Mouse (Mus musculus): Measurements from ENCODE around the gene Tor1aip1. TPM values are rescaled to one million over a fixed set of nuclear protein-coding genes. Genes with fewer than 3 reads are reported as not detected.

The Tor1aip1 gene
- polyA plus RNA-seq, 1 experiment from 2014 or later, result 49.8 TPM

GRCm38 (mm10) chr1:156033921-156034320 is 2.4 kb downstream of the Tor1aip1 start:
- no peak overlapping the region for H3K4me2 ChIP-seq
- H3K36me3 ChIP-seq, result peaks cover 49% of the 10 kb centered on the region
- no peaks in the 10 kb centered on the region for H3K9me3 ChIP-seq
- H3K4me3 ChIP-seq (replicated peaks), result no peak overlapping the region
- no peak for ATAC-seq (ENCODE audit: insufficient number of reproducible peaks, insufficient read depth, low FRiP score, low TSS enrichment, low read depth)
- peaks cover 9% of the 10 kb centered on the region for H3K4me1 ChIP-seq (replicated peaks)
- no peaks in the 10 kb centered on the region for H3K27me3 ChIP-seq
- H3K27ac ChIP-seq, result no peak overlapping the region
- H3K9ac ChIP-seq (replicated peaks), result no peak overlapping the region
- WGBS, result 96% methylated on average over 7 of the region's 7 CpGs

- Histone ChIP-seq H3K27ac (no peak overlapping the region), H3K27me3 (no peaks in the 10 kb centered on the region), H3K4me1 (replicated peaks) (no peaks in the 10 kb centered on the region), H3K36me3 (peaks cover 76% of the 10 kb centered on the region), H3K9me3 (no peaks in the 10 kb centered on the region), H3K4me3 (replicated peaks) (no peak overlapping the region), H3K4me2 (no peak overlapping the region), H3K9ac (replicated peaks) (no peak overlapping the region)
- WGBS, result 93% methylated on average over 4 of the region's 4 CpGs
- no peak for ATAC-seq (ENCODE audit: insufficient number of reproducible peaks, insufficient read depth, low FRiP score, low TSS enrichment, low read depth)
These were observed 7.8 kb downstream of the Tor1aip1 start for GRCm38 (mm10) chr1:156028340-156028975.

GRCm38 (mm10) chr1:156027849-156028248 is 8.4 kb downstream of the Tor1aip1 start:
- no peak for ATAC-seq (ENCODE audit: insufficient number of reproducible peaks, insufficient read depth, low FRiP score, low TSS enrichment, low read depth)
- WGBS, result 95% methylated on average over 3 of the region's 3 CpGs

GRCm38 (mm10) chr1:156024831-156025503 is 11.3 kb downstream of the Tor1aip1 start:
- peaks cover 64% of the 10 kb centered on the region for H3K36me3 ChIP-seq

More at GRCm38 (mm10) chr1:156027849-156028248, 8.4 kb downstream of the Tor1aip1 start:
- no peaks in the 10 kb centered on the region for H3K27me3 ChIP-seq
- H3K4me3 ChIP-seq (replicated peaks), result no peak overlapping the region
- no peaks in the 10 kb centered on the region for H3K4me1 ChIP-seq (replicated peaks)
- no peak overlapping the region for H3K27ac ChIP-seq
- H3K9ac ChIP-seq (replicated peaks), result no peak overlapping the region
- no peak overlapping the region for H3K4me2 ChIP-seq
- peaks cover 70% of the 10 kb centered on the region for H3K36me3 ChIP-seq
- H3K9me3 ChIP-seq, result no peaks in the 10 kb centered on the region

GRCm38 (mm10) chr1:156020402-156020801 is 15.9 kb downstream of the Tor1aip1 start:
- Histone ChIP-seq H3K36me3 (peaks cover 70% of the 10 kb centered on the region), H3K9me3 (no peaks in the 10 kb centered on the region), H3K9ac (replicated peaks) (no peak overlapping the region), H3K27me3 (no peaks in the 10 kb centered on the region), H3K4me2 (no peak overlapping the region), H3K4me3 (replicated peaks) (no peak overlapping the region), H3K4me1 (replicated peaks) (no peaks in the 10 kb centered on the region), H3K27ac (no peak overlapping the region)
- no peak for ATAC-seq (ENCODE audit: insufficient number of reproducible peaks, insufficient read depth, low FRiP score, low TSS enrichment, low read depth)
- WGBS, result 79% methylated on average over 1 of the region's 1 CpGs

More at GRCm38 (mm10) chr1:156024831-156025503, 11.3 kb downstream of the Tor1aip1 start:
- ATAC-seq (ENCODE audit: insufficient number of reproducible peaks, insufficient read depth, low FRiP score, low TSS enrichment, low read depth), result no peak
- H3K9ac ChIP-seq (replicated peaks), result no peak overlapping the region
- H3K4me2 ChIP-seq, result no peak overlapping the region
- H3K27me3 ChIP-seq, result no peaks in the 10 kb centered on the region
- H3K9me3 ChIP-seq, result no peaks in the 10 kb centered on the region
- WGBS, result 77% methylated on average over 8 of the region's 8 CpGs
- no peak overlapping the region for H3K27ac ChIP-seq
- H3K4me3 ChIP-seq (replicated peaks), result no peak overlapping the region
- no peaks in the 10 kb centered on the region for H3K4me1 ChIP-seq (replicated peaks)

GRCm38 (mm10) chr1:156019800-156020199 is 16.5 kb downstream of the Tor1aip1 start:
- 81% methylated on average over 1 of the region's 1 CpGs for WGBS
- Histone ChIP-seq H3K4me1 (replicated peaks) (no peaks in the 10 kb centered on the region), H3K4me3 (replicated peaks) (no peak overlapping the region), H3K27me3 (no peaks in the 10 kb centered on the region), H3K4me2 (no peak overlapping the region), H3K9ac (replicated peaks) (no peak overlapping the region), H3K36me3 (peaks cover 69% of the 10 kb centered on the region), H3K27ac (no peak overlapping the region), H3K9me3 (no peaks in the 10 kb centered on the region)
- no peak for ATAC-seq (ENCODE audit: insufficient number of reproducible peaks, insufficient read depth, low FRiP score, low TSS enrichment, low read depth)

GRCm38 (mm10) chr1:156009003-156009402 is 27.3 kb downstream of the Tor1aip1 start:
- WGBS, result 92% methylated on average over 1 of the region's 1 CpGs
- Histone ChIP-seq H3K4me2 (no peak overlapping the region), H3K9ac (replicated peaks) (no peak overlapping the region), H3K27ac (no peak overlapping the region), H3K27me3 (no peaks in the 10 kb centered on the region), H3K4me3 (replicated peaks) (no peak overlapping the region), H3K36me3 (peaks cover 74% of the 10 kb centered on the region), H3K4me1 (replicated peaks) (no peaks in the 10 kb centered on the region), H3K9me3 (no peaks in the 10 kb centered on the region)
- no peak for ATAC-seq (ENCODE audit: insufficient number of reproducible peaks, insufficient read depth, low FRiP score, low TSS enrichment, low read depth)

GRCm38 (mm10) chr1:156005906-156006305 is 30.4 kb downstream of the Tor1aip1 start:
- Histone ChIP-seq H3K4me3 (replicated peaks) (no peak overlapping the region), H3K4me1 (replicated peaks) (no peaks in the 10 kb centered on the region), H3K9ac (replicated peaks) (no peak overlapping the region), H3K9me3 (no peaks in the 10 kb centered on the region), H3K27me3 (no peaks in the 10 kb centered on the region), H3K4me2 (no peak overlapping the region), H3K36me3 (peaks cover 61% of the 10 kb centered on the region), H3K27ac (no peak overlapping the region)
- WGBS, result 93% methylated on average over 11 of the region's 11 CpGs
- no peak for ATAC-seq (ENCODE audit: insufficient number of reproducible peaks, insufficient read depth, low FRiP score, low TSS enrichment, low read depth)

- H3K27ac ChIP-seq, result no peak overlapping the region
- H3K9ac ChIP-seq (replicated peaks), result no peak overlapping the region
- no peak overlapping the region for H3K4me2 ChIP-seq
- H3K4me1 ChIP-seq (replicated peaks), result no peaks in the 10 kb centered on the region
- H3K4me3 ChIP-seq (replicated peaks), result no peak overlapping the region
- H3K27me3 ChIP-seq, result no peaks in the 10 kb centered on the region
- no peak for ATAC-seq (ENCODE audit: insufficient number of reproducible peaks, insufficient read depth, low FRiP score, low TSS enrichment, low read depth)
- H3K36me3 ChIP-seq, result peaks cover 41% of the 10 kb centered on the region
- H3K9me3 ChIP-seq, result no peaks in the 10 kb centered on the region
- 88% methylated on average over 7 of the region's 7 CpGs for WGBS
These were observed 32.9 kb downstream of the Tor1aip1 start for GRCm38 (mm10) chr1:156003201-156003935.

GRCm38 (mm10) chr1:156002366-156002765 is 33.9 kb downstream of the Tor1aip1 start:
- no peak for ATAC-seq (ENCODE audit: insufficient number of reproducible peaks, insufficient read depth, low FRiP score, low TSS enrichment, low read depth)
- Histone ChIP-seq H3K9ac (replicated peaks) (no peak overlapping the region), H3K4me2 (no peak overlapping the region), H3K4me3 (replicated peaks) (no peak overlapping the region), H3K4me1 (replicated peaks) (no peaks in the 10 kb centered on the region), H3K27me3 (no peaks in the 10 kb centered on the region), H3K9me3 (no peaks in the 10 kb centered on the region), H3K36me3 (peaks cover 34% of the 10 kb centered on the region), H3K27ac (no peak overlapping the region)
- WGBS, result 88% methylated on average over 8 of the region's 8 CpGs

GRCm38 (mm10) chr1:155995612-155996011 is 40.7 kb downstream of the Tor1aip1 start:
- H3K9ac ChIP-seq (replicated peaks), result no peak overlapping the region
- WGBS, result 77% methylated on average over 2 of the region's 2 CpGs
- H3K27ac ChIP-seq, result no peak overlapping the region
- no peak overlapping the region for H3K4me3 ChIP-seq (replicated peaks)
- H3K4me1 ChIP-seq (replicated peaks), result no peaks in the 10 kb centered on the region; the same call in 1 of the 2 replicates
- H3K4me2 ChIP-seq, result no peak overlapping the region
- no peaks in the 10 kb centered on the region for H3K27me3 ChIP-seq
- no peaks in the 10 kb centered on the region for H3K9me3 ChIP-seq
- no peaks in the 10 kb centered on the region for H3K36me3 ChIP-seq
- no peak for ATAC-seq (ENCODE audit: insufficient number of reproducible peaks, insufficient read depth, low FRiP score, low TSS enrichment, low read depth)
